Mouse (Mus musculus) R1 (cell line): Measurements from ENCODE around the gene Gtse1.
A peak's percentile ranks its signal among the peaks of the same experiment; 100 is the strongest.

Source experiments
- DNase-seq: peaks from one replicate; pipeline ENCODE4 v3.0.0-alpha.2; 2018; ENCODE audit warnings: low read depth, low spot score

Gtse1 gene

GRCm38 (mm10) chr15:85859490-85860031 lies at the start of gene Gtse1:
Gene Gtse1, plus strand, starts transcription at chr15:85859745.
- peak; percentile 99 for DNase-seq

- DNase-seq: no peak
Measured at GRCm38 (mm10) chr15:85810462-85810805, 49.1 kb upstream of the Gtse1 start.

GRCm38 (mm10) chr15:85810806-85811521 lies 48.6 kb upstream of the Gtse1 start:
- DNase-seq: peak; percentile 52

- peak; percentile 94 for DNase-seq
Measured at GRCm38 (mm10) chr15:85811535-85812277, 47.8 kb upstream of the Gtse1 start, which contains the start of gene Cdpf1. Gene Cdpf1, minus strand, starts transcription at chr15:85811697.

GRCm38 (mm10) chr15:85813428-85813827 lies 46.1 kb upstream of the Gtse1 start:
- peak; percentile 45 for DNase-seq

- no peak for DNase-seq
Measured at GRCm38 (mm10) chr15:85821203-85822010, 38.1 kb upstream of the Gtse1 start, which contains the start of gene Pkdrej. Gene Pkdrej, minus strand, starts transcription at chr15:85821734.

- DNase-seq: peak; percentile 60
Measured at GRCm38 (mm10) chr15:85822011-85822359, 37.6 kb upstream of the Gtse1 start.

- DNase-seq: no peak
Measured at GRCm38 (mm10) chr15:85826676-85827075, 32.9 kb upstream of the Gtse1 start.

GRCm38 (mm10) chr15:85828071-85828470 lies 31.5 kb upstream of the Gtse1 start:
- DNase-seq: no peak

- no peak for DNase-seq
Measured at GRCm38 (mm10) chr15:85829470-85829869, 30.1 kb upstream of the Gtse1 start.

GRCm38 (mm10) chr15:85831954-85832590 lies 27.5 kb upstream of the Gtse1 start, which contains the start of gene Ttc38:
Gene Ttc38, plus strand, starts transcription at chr15:85832306.
- peak; percentile 94 for DNase-seq

GRCm38 (mm10) chr15:85832599-85832998 lies 26.9 kb upstream of the Gtse1 start:
- DNase-seq: no peak

- peak; percentile 47 for DNase-seq
Measured at GRCm38 (mm10) chr15:85835335-85835734, 24.2 kb upstream of the Gtse1 start.

- no peak for DNase-seq
Measured at GRCm38 (mm10) chr15:85836887-85837286, 22.7 kb upstream of the Gtse1 start.

GRCm38 (mm10) chr15:85840983-85841382 lies 18.6 kb upstream of the Gtse1 start:
- DNase-seq: peak; percentile 68

GRCm38 (mm10) chr15:85841796-85842360 lies 17.7 kb upstream of the Gtse1 start:
- DNase-seq: no peak

- DNase-seq: no peak
Measured at GRCm38 (mm10) chr15:85845071-85845470, 14.5 kb upstream of the Gtse1 start.

- peak; percentile 57 for DNase-seq
Measured at GRCm38 (mm10) chr15:85851656-85852392, 7.7 kb upstream of the Gtse1 start.

- DNase-seq: no peak
Measured at GRCm38 (mm10) chr15:85858980-85859489, 510 bp upstream of the Gtse1 start.

GRCm38 (mm10) chr15:85865913-85866312 lies 6.4 kb downstream of the Gtse1 start:
- peak; percentile 96 for DNase-seq
